Mouse (Mus musculus) urinary bladder, postnatal 25 days (tissue): ENCODE measurements around the gene Atp2b2.
A peak's percentile ranks its signal among the peaks of the same experiment; 100 is the strongest.

Experiments
- DNase-seq: peaks from one replicate; pipeline ENCODE4 v3.0.0; 2022; ENCODE audit warnings: low spot score

The Atp2b2 gene

DNA sequence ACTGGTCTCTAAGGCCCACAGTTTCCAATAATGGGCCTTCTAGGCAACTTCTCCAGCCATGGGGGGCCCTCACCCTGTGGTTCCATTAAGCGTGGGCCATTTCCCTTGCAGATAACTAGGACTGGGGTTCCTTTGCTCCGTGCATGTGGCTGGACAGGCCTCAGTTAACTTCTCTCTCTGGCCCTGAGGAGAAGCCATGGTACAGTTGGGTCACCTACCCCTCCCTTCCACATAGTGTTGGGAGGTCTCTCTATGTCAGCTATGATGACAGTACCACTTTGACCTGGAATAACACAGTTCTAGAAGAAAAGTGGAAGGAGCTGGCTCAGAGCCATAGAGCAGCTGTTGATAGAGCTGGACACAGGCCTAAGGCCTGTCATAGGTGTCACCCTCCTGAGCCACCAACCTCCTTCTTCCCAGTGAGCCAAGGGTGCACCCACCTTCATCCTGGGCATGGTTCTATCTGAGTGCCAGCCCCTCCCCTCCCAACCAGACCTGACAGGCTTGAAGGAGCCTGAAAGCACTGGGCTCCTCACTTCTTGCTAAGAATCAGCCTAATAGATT is 185.0 kb downstream of the Atp2b2 start:
- DNase-seq = no peak

DNA sequence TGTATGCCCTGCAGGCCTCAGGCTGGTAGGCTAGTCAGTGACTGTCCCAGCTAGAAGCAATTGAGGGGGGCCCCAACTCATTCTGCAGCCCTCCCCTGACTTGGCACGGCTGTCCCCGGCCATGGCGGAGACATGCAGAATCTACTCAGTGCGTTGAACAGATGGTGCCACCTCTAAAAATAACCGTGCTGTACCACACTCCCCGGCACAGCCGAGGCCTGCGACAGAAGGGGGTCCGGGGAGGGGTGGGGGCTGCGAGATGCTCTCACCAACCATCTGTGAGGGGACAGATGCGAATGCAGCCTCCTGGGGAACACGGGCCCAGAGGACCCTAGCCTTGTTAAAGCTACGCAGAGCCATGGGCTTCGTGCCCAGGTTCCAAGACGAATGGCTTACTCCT is 185.6 kb downstream of the Atp2b2 start:
- DNase-seq = no peak

DNA sequence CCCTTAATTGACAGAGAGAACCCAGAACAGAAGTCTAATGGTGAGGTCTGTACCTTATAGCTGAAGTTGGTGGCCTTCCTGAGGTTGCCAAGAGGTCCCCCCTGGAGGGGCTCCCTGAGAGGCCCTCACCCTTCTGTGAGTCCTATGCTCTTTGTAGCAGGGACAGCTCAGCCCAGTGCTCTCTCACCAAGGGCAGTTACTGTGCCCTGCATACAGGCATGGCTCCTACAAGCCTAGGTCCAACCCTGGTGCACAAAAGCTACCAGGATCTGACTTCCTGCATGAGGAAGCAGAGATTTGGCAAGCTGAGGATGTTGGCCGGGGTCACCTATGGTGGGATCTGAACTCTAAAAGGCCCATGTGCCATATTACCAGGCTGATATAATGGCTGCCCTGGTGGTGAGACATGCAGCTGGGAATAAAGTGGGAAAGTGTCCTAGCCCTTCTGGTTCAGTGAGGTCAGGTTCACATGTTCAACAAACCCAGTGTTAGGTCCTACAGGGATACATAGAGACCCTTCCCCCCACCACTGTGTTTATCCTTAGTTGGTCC is 186.2 kb downstream of the Atp2b2 start:
- DNase-seq = no peak

DNA sequence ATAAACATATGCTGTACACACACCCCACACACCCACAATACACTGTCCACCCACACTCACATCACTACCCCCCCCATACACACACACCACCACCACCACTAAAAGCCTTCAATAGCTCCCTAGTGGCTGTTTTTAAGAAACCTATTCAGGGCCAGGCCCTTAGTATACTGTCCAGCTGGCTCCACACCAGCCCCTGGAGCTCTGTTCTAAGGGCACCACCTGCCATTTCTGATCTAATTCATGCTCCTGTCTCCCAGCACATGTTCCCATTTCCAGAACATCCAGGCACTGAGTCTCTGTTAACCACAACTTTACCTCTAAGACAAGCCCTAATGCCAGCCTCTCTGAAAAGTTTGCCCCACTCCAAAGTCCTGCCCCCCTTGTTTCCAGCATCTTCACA is 186.8 kb downstream of the Atp2b2 start:
- DNase-seq = no peak

DNA sequence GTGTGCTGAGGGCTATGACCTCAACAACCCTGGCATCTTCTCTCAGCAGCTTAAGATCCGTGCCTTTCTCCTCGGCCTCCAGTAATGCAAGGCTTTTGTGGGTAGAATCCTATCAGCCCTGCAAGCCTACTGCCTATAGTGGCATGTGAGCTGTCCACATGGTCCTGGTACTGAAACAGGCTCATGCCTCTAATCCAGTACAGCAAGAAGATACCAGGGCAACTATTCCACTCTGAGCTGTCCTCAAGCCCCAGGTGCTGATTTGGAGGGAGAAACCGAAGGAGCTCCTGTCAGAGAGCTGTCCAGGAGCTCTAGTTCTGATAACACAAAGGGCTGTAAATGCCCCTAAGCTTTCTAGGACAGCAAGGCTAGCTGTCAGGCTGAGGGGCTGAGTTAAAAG is 190.1 kb downstream of the Atp2b2 start:
- DNase-seq = peak; percentile 9

DNA sequence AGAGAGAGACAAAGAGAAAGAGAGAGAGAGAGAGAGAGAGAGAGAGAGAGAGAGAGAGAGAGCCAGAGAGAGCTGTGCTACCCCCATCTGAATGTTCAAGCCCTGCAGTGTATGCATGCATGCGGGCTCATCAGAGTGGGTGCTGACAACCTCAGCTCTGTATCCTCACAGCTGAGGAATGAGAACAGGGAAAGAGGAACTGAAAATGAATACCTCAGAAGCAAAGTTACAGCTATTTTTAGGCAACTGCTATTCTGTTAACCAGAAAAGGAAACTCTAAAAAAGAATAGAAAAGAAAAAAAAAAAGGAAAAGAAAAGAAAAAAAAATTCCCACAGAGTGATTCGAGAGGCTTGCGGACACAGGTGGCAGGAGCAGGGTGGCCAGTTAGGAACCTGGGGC is 192.6 kb downstream of the Atp2b2 start:
- no peak for DNase-seq

DNA sequence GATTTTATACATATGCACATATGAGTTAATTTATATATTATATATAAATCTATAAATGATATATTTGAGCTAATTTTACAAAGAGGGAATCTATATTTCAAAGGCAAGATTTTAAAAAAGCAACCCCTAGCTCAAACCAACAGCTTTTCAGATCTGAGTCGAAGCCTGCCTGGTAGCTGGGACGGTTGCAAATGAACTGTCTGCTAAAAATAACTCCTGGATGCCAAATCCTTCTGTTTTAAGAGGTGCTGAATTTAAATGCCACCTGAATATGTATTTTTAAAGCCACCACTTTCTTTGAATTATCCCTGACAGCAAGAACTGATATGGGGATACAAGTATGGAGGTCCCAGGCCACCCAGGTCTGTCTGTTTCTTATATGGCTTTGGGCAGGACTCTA is 193.8 kb downstream of the Atp2b2 start:
- DNase-seq = no peak

DNA sequence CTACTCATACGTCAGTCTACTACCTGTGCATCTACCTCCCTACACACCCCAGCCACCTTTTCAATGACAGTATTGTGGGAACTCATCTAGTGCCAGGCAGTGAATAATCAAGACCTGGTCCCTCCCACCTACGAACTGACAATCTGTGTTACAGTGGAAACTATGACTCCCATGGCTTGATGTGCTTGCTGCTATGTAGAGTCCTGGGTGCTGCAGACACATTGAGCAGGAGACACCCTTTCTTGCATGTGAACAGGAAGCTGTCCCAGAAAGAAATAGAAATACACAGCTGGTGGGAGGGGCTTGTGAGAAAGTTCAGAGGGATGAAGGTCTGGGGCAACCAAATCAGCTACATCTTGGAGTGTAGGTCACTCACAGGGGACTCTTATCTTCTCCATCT is 195.3 kb downstream of the Atp2b2 start:
- DNase-seq = no peak

DNA sequence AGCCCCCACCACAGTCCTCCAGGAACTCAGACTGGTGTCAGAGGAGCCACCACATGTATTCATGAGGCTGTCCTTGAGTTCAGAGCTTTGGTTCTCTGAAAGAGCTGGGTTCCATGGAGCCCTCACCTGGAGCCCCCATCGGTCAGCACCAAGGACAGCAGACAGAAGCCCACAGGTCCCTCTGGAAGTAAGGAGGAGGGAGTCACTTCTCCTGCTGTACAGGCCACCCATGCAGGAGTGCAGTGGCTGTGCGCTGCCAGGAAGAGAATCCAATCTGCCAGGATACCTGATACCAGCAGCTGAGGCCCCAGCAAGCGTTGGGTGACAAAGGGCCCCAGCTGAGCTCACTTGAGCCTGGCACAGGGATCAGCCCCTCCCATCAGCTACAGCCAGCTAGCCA is 199.2 kb downstream of the Atp2b2 start:
- no peak for DNase-seq

DNA sequence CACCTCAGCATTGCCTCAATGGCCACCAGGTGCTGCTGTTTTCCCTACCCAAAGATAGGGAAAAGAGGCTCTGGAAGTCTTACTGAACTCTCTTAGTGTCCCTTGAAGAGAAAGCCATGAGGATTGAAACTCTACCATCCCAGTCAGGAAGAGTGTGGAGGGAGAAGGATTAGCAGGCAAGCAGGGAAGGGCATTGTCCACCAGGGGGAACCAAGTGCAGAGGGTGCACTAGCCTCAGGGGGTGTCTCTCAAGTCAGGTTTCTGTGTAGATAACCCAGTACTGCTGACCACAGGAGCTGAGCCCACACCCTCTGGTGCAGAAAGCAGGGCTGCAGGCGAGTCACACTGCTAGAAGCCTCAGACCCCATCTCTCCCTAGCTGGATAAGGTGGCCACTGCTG is 203.9 kb downstream of the Atp2b2 start:
- no peak for DNase-seq

DNA sequence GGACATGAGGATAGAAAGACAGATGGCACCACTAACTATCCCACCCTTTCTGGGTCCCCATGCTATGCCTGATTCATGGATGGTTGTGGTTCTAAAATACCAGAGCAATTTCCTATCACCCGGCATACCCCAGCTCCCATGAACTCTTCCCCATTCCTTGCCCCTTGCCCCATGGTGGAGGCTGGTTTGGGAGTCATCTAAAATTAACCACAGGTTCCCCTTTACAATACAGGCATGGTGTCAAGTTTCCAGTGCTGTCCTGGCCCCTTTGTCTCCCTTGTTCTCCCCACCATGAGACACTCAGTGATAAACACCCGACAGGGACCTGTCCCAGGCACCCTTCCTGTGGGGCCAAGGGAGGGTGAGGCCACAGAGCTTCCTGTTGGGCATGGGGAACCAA is 204.7 kb downstream of the Atp2b2 start:
- no peak for DNase-seq

DNA sequence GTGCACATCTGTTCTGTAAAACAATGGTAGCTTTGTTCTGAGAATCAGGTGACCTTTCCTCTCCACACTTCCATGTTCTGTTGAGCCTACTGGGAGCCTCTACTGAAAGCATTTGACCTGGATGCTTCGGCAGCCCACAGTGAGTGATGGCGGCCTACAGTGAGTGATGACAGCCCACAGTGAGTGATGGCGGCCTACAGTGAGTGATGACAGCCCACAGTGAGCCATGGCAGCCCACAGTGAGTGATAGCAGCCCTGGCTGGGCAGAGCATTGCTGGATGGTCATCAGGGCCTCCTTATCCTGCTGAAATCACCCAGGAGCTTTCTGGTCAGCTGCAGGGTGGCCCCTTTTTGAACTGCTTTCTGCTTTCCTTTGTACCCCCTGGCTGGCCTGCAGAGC is 205.9 kb downstream of the Atp2b2 start:
- no peak for DNase-seq

DNA sequence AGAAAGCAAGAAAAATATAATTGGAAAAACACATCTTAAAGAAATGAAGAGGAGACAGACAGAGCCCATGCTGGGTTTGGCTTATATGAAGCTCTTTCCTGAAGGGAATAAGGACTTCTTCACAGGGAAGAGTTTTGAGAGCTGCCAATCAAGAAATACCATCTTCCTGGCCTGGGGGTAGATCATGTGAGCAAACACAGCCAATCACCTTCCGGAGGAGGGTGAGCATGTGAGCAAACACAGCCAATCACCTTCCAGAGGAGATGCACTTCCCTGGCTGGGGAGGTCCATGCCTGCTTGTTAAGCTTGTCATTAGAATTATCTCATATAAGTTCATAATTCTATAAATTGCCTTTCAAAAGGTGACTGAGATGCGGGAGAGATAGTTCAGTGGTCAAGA is 211.9 kb downstream of the Atp2b2 start:
- no peak for DNase-seq

DNA sequence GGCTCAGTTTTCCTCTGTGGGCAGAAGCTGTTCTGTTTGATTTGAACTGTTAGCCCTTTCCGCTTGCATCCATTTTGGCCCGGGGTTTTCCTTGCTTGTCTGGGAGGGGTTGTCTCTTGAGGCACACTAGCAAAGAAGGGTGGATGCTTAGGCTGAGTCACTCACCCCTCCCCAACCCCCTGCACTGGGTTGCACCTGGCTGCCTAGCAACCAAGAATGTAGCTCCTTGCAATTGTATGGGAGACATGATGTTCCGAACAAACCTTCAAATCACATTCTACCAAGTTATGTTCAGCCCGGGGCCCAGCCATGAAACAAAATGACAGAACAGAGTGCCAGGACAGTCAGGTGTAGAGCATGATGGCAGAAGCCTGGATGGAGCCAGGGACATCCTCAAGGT is 215.1 kb downstream of the Atp2b2 start:
- no peak for DNase-seq

DNA sequence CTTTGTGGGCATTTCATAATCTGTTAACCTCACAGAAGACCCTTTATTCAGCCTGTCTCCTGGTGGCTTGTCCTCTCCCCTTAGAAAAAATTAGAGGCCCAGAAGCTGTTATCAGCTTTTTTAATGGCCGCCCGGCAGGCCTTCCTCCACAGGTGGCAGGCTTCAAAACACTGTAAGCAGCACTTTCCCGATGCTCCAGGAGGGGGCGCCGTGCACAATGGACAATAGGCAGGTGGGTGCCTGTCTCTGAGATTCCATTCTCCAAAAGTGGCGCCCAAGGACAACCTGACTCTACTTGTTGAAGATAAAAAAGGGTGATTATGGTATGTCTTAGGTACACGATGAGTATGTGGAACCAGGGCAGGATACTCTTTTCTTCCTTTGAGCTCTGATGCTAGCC is 220.0 kb downstream of the Atp2b2 start:
- no peak for DNase-seq

DNA sequence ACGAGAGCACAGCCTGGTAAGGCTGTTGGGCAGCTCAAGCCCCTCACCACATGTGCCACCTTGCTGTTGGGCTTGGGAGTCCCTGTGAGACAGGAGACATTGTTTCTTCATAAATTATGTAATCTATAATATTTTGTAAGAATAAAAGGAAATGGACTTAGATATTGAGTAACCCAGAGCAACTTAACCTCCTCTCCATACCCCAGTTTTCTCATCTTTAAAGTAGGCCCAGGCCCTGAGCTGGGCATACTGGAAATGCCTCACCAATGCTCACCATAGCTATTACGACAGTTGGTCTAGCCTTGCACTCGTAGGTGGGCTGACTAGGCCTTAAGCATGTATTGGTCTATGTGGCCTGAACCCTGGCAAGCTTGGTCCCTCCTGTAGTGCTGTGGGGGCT is 225.7 kb downstream of the Atp2b2 start:
- no peak for DNase-seq

DNA sequence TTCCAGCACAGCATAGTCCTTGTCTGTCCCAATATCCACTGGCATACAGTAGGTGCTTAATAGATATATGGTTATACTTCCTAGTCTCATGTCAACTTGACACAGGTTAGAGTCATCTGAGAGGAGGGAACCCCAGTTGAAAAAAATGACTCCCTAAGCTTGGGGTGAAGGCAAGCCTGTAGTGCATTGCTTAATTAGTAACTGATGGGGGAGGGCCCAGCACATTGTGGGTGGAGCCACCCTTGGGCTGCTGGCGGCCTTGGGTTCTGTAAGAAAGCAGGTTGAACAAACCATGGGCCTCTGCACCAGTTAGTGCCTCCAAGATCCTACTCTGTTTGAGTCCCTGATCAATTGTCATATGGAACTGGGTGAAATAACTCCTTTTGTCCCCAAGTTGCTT is 231.0 kb downstream of the Atp2b2 start:
- DNase-seq = no peak

DNA sequence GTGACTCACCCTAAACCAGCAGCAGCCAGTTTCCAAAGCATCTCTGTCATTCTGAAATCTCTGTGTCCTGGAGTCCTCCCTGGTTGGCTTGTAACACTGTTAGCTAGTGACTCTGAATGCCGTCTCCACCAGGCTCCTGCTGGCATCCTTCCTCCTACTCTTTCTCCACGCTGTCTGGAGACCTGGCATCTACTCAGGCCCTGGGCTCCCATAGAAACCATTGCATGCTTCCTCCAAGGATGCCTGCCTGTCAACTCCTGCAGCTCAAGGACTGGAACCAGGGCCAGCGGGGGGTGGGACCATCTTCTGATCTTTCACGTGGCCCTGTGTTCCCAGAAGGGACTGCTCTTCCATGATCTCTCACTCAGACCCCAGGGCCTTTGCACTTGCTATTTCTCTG is 231.7 kb downstream of the Atp2b2 start:
- DNase-seq = no peak

DNA sequence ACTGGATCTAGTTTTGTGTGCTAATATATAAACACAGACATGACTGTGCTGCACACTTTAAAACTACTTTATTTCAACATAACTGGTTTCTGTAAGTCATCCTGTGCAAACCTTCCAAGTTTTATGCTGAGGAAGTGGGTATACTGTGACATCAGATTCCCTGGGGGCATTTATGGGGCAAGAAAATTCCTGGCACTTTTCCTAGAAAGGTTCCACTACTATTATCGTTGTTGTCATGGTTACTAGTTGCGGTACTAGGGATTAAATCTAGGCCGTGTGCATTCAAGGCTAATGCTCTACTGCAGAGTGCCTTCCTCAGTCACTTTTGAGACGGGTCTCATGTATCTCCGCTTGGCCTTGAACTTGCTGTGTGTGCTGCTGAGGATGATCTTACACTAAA is 236.2 kb downstream of the Atp2b2 start:
- no peak for DNase-seq

DNA sequence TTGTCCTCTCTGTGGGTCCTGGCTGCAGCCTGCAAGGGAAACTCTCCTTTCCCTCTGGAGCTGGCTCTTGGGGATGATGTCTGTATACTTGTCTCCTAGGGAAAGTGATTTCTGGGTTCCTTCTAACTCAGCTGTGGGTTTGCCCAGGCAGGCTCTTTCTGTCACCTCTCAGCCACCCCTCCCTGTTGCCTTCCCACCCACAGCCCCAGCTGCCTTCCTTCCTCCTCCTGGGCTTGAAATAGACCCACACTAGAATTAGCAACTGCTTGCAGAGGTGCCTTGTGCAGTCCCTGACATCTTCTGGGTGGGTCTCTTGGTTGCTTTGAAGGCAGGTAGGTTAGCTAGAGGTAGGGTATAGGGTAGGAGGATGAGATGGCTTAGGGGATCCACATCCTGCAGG is 241.2 kb downstream of the Atp2b2 start:
- DNase-seq = no peak

DNA sequence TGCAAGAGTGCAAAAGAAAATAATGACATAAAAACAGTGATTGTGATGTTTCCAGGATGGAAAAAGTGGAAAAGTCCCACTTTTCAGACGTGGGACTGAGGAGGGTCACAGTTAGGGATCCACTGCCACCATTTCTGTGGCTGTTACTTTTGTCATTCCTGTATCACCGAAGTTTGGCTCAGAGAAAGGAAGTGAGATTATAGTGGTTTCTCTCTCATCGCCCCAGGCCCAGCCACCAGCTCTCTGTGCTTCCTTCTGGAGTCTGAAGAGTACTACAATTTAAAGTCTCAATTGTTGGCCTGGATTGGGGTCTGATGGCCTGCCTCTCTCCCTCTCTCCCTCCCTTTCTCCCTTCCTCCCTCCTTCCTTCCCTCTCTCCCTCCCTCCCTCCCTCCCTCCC is 242.5 kb downstream of the Atp2b2 start:
- no peak for DNase-seq

DNA sequence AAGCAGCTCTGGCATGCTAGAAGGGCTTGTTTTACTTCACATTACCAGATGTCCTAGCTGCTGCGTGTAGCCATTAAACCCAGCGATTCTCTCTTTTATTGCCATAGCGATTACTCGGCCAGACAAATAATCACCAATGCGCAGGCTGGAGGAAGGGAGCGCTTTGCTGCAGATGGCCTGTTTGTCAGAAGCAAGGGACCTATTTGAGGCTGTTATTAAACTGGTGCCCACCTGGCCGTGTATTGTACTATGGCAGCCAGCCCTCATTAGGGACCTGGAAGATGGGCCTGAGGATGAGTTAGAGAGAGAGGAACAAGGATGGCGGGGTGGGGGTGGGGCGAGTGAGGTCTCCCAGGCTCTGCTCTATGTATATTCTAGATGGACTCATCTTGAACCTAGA is 243.1 kb downstream of the Atp2b2 start:
- no peak for DNase-seq

DNA sequence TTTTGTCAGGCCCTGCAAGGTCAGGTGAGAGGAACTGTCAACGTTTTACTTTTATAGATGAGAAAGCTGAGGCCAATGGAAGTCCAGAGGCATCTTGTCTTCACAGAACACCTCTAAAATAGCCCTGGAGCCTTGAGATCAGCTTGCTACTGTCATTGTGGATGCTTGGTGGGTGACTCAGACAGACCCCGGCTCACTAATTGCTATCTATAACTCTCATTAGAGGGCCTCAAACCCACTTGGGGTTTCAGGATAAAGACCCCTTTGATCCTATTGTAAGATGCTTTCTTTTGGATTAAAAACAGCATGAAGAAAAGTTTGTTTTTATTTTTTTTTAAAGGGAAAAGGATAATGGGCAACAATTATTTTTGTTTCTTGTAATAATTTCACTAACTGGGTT is 243.5 kb downstream of the Atp2b2 start:
- DNase-seq = no peak

DNA sequence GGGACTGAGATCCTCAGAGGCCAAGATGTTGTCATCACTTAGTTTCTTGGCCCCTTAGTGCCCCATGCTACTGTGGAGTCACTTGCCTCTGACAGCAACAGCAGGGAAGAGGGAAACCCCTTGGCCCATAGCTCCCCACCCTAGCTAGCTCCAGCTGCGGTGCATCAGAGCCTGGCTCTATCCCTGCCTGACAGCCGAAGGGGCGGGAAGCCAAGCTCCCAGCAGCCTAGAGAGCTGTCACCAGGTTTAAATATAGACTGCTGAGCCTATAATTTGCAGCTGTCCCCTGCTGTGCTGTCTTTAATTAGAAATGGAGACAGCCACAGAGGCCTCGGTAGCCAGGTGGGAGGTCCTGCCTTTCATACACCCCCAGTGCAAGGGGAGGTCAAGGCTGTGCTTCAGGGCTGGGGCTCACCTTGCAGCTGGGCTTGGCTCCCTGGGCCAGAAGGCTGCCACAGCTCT is 247.1 kb downstream of the Atp2b2 start:
- no peak for DNase-seq

DNA sequence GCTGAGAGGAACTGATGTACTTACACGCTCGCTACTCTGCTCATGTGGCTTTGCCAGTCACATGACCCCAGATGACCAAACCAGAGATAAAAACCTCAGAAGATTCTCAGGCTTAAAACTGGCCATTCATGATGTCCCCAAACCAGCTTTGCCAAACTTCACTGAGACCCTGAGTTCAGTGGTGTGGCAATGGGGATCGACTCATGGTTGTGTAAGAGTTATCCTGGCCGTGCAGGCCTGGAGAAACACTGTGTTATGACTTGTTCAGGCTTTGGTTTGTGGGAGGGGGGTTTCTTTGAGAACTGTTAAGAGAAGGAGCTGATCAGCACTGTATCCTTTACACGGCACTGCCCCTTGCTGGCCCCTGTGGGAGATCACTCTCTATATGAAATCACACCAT is 250.0 kb downstream of the Atp2b2 start:
- no peak for DNase-seq
